Mouse (Mus musculus) CH12.LX (cell line): ENCODE results near the gene Atad1. TPM values are rescaled to one million over a fixed set of nuclear protein-coding genes. Genes with fewer than 3 reads are reported as not detected.

Experiments used
- DNase-seq: peaks from one replicate; pipeline ENCODE4 v3.0.0-alpha.2; 2013; ENCODE audit errors: extremely low read depth
- H3K27ac ChIP-seq: 2 replicates; pipeline ENCODE4 v1.5.1; 2012; ENCODE audit warnings: low read depth, mild to moderate bottlenecking, control low read depth, moderate library complexity; ENCODE audit not compliant: insufficient read depth
- H3K27me3 ChIP-seq: replicated peaks from 2 replicates; pipeline ENCODE3; 2012; ENCODE audit warnings: inconsistent platforms
- H3K36me3 ChIP-seq, 2 experiments: replicated peaks in 1 of 2; 2 replicates each; pipeline versions ENCODE3 to v1.6.1; 2012; ENCODE audit warnings: inconsistent platforms in 1 of 2, low read length in 1 of 2, mild to moderate bottlenecking in 1 of 2, mixed read lengths in 1 of 2, moderate library complexity in 1 of 2; ENCODE audit not compliant: control insufficient read depth in 1 of 2, insufficient read depth in 1 of 2
- H3K4me1 ChIP-seq, 2 experiments: 2 replicates each; pipeline ENCODE4 v1.6.1; 2012; ENCODE audit warnings: inconsistent platforms in 1 of 2, moderate library complexity in 1 of 2; ENCODE audit not compliant: insufficient read depth in 2 of 2, control insufficient read depth in 1 of 2
- H3K4me2 ChIP-seq: 2 replicates; pipeline ENCODE4 v1.6.1; 2012; ENCODE audit warnings: low read depth, mild to moderate bottlenecking, control low read depth; ENCODE audit not compliant: poor library complexity, insufficient read depth, severe bottlenecking
- H3K4me3 ChIP-seq, 3 experiments: fragments of 150-350 bp in 1 of 3; sonication (generic) in 1 of 3; replicated peaks in 1 of 3; 2 replicates each; pipeline versions ENCODE3 to v1.5.1; 2011 to 2012; ENCODE audit warnings: low read depth in 2 of 3, low read length in 2 of 3, mild to moderate bottlenecking in 2 of 3, moderate library complexity in 2 of 3, control low read depth in 1 of 3, improper control_type of control experiment in 1 of 3, inconsistent platforms in 1 of 3, mixed read lengths in 1 of 3; ENCODE audit not compliant: poor library complexity in 1 of 3
- H3K79me2 ChIP-seq: replicated peaks from 2 replicates; pipeline ENCODE4 v1.6.1; 2012; ENCODE audit warnings: mild to moderate bottlenecking, moderate library complexity; ENCODE audit not compliant: control insufficient read depth, poor library complexity, insufficient read depth, severe bottlenecking; ENCODE audit errors: extremely low read depth
- H3K9ac ChIP-seq: 2 replicates; pipeline ENCODE4 v1.6.1; 2012; ENCODE audit warnings: low read depth, mild to moderate bottlenecking, control low read depth, moderate library complexity; ENCODE audit not compliant: insufficient read depth
- H3K9me3 ChIP-seq: replicated peaks from 2 replicates; pipeline ENCODE3; 2012; ENCODE audit warnings: low read length, inconsistent platforms, mixed read lengths
- CTCF ChIP-seq, 2 experiments: IDR thresholded peaks in 1 of 2; conservative IDR thresholded peaks in 1 of 2; 2 replicates each; pipeline ENCODE4 v1.5.1; 2011 to 2012; ENCODE audit warnings: low read depth in 2 of 2, low read length in 2 of 2, improper control_type of control experiment in 1 of 2, inconsistent platforms in 1 of 2, mild to moderate bottlenecking in 1 of 2, moderate library complexity in 1 of 2
- E2F4 ChIP-seq: IDR thresholded peaks from 2 replicates; pipeline ENCODE4 v1.6.1; 2011; ENCODE audit warnings: low read depth, low read length, improper control_type of control experiment; ENCODE audit not compliant: insufficient replicate concordance
- ELF1 ChIP-seq: IDR thresholded peaks from 2 replicates; pipeline ENCODE4 v1.6.1; 2014; ENCODE audit warnings: low read depth, mild to moderate bottlenecking, inconsistent platforms, low read length, improper control_type of control experiment
- EP300 ChIP-seq: IDR thresholded peaks from 2 replicates; pipeline ENCODE4 v1.6.1; 2011; ENCODE audit warnings: low read length, improper control_type of control experiment
- IRF4 ChIP-seq: IDR thresholded peaks from 2 replicates; pipeline ENCODE4 v1.6.1; 2014; ENCODE audit warnings: low read depth, mild to moderate bottlenecking, inconsistent platforms, low read length, improper control_type of control experiment
- JUND ChIP-seq: conservative IDR thresholded peaks from 2 replicates; pipeline ENCODE4 v1.6.1; 2011; ENCODE audit warnings: low read depth, low read length, improper control_type of control experiment
- KAT2A ChIP-seq: IDR thresholded peaks from 2 replicates; pipeline ENCODE4 v1.6.1; 2012; ENCODE audit warnings: low read length, improper control_type of control experiment, inconsistent platforms; ENCODE audit not compliant: insufficient replicate concordance
- MAZ ChIP-seq: IDR thresholded peaks from 2 replicates; pipeline ENCODE4 v1.6.1; 2012; ENCODE audit warnings: low read depth, mild to moderate bottlenecking, inconsistent platforms, low read length, improper control_type of control experiment, moderate library complexity
- MXI1 ChIP-seq: IDR thresholded peaks from 2 replicates; pipeline ENCODE4 v1.6.1; 2011; ENCODE audit warnings: mild to moderate bottlenecking, low read depth, low read length, improper control_type of control experiment
- NELFE ChIP-seq: IDR thresholded peaks from 2 replicates; pipeline ENCODE4 v1.6.1; 2011; ENCODE audit warnings: low read depth, low read length, improper control_type of control experiment
- NRF1 ChIP-seq: IDR thresholded peaks from 2 replicates; pipeline ENCODE4 v1.6.1; 2014; ENCODE audit warnings: low read depth, mild to moderate bottlenecking, inconsistent platforms, low read length, improper control_type of control experiment, moderate library complexity
- PAX5 ChIP-seq: IDR thresholded peaks from 2 replicates; pipeline ENCODE4 v1.6.1; 2012; ENCODE audit warnings: low read length, inconsistent platforms, mixed read lengths
- POLR2AphosphoS2 ChIP-seq: IDR thresholded peaks from 2 replicates; pipeline ENCODE4 v1.6.1; 2011; ENCODE audit warnings: low read depth, low read length, improper control_type of control experiment
- RAD21 ChIP-seq: IDR thresholded peaks from 2 replicates; pipeline ENCODE4 v1.6.1; 2011; ENCODE audit warnings: low read depth, mild to moderate bottlenecking, low read length, improper control_type of control experiment, moderate library complexity
- RCOR1 ChIP-seq: conservative IDR thresholded peaks from 2 replicates; pipeline ENCODE4 v1.6.1; 2012; ENCODE audit warnings: low read depth, mild to moderate bottlenecking, inconsistent platforms, low read length, improper control_type of control experiment
- TBP ChIP-seq: conservative IDR thresholded peaks from 2 replicates; pipeline ENCODE4 v1.6.1; 2011; ENCODE audit warnings: low read depth, low read length, improper control_type of control experiment
- TCF12 ChIP-seq: IDR thresholded peaks from 2 replicates; pipeline ENCODE4 v1.6.1; 2014; ENCODE audit warnings: low read depth, mild to moderate bottlenecking, inconsistent platforms, low read length, improper control_type of control experiment
- UBTF ChIP-seq: IDR thresholded peaks from 2 replicates; pipeline ENCODE4 v1.6.1; 2012; ENCODE audit warnings: low read depth, mild to moderate bottlenecking, inconsistent platforms, low read length, improper control_type of control experiment, moderate library complexity
- USF1 ChIP-seq: IDR thresholded peaks from 2 replicates; pipeline ENCODE4 v1.6.1; 2014; ENCODE audit warnings: low read depth, mild to moderate bottlenecking, inconsistent platforms, low read length, improper control_type of control experiment
- USF2 ChIP-seq: conservative IDR thresholded peaks from 2 replicates; pipeline ENCODE4 v1.6.1; 2011; ENCODE audit warnings: low read depth, low read length, improper control_type of control experiment
- ZC3H11A ChIP-seq: IDR thresholded peaks from 2 replicates; pipeline ENCODE4 v1.6.1; 2012; ENCODE audit warnings: low read depth, mild to moderate bottlenecking, inconsistent platforms, low read length, improper control_type of control experiment
- ZNF384 ChIP-seq: IDR thresholded peaks from 2 replicates; pipeline ENCODE4 v1.6.1; 2012; ENCODE audit warnings: low read depth, low read length, improper control_type of control experiment, inconsistent platforms
- dilution Hi-C: fragments of 300-500 bp; cut with MboI; formaldehyde crosslinking; loops from 2 replicates; pipeline ENCODE4 v1.14.3; 2020; ENCODE audit warnings: low sequenced_read_pairs; ENCODE audit not compliant: extremely low pct_unique_long_range_greater_than_20kb, extremely low pct_ligation_motif_present
- in situ Hi-C: fragments of 300-500 bp; cut with MboI; formaldehyde crosslinking; loops from 3 replicates; pipeline ENCODE4 v1.14.3; 2019; ENCODE audit warnings: low sequenced_read_pairs, low pct_ligation_motif_present, low pct_unique_long_range_greater_than_20kb, mixed read lengths
- polyA plus RNA-seq: library from polyadenylated mRNA; unstranded; fragments of >175 nt; gene quantifications from 2 replicates; pipeline ENCODE4 v1.2.1, GENCODE M21; 2012; ENCODE audit warnings: low read depth; ENCODE audit not compliant: insufficient read length
- total RNA-seq, 2 experiments: library from RNA; depleted of rRNA; stranded (reverse); fragments of 300-350 nt in 1 of 2; fragments of >200 nt in 1 of 2; gene quantifications; 2 replicates each; pipeline ENCODE4 v1.2.3; 2012 to 2014

Gene Atad1
- total and polyA plus RNA-seq, 3 experiments, result 78.5 to 268 (median 103) TPM

DNA sequence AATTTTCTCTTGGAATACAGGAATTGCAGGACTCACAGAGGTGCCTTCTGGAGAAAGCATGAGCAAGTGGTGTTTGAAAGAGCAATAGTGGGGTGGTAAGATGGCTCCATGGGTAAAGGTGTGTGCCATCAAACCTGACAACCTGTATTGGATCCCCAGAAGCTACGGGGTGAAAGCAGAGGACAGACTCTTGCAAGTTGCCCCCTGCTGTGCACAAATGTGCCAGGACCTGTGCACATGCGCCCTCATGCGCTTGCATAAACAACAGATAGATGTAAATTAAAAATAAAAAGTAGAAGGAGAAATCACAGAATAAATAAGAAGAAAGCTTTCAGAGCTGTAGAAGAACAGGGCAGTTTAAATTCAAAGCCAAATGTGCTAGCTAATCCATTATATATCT, 13.8 kb upstream of the Atad1 start:
- dilution Hi-C loops, result no loop called here
- Histone ChIP-seq H3K4me2 (no peak overlapping the region), H3K9me3 (no peaks in the 10 kb centered on the region), H3K36me3 (no peaks in the 10 kb centered on the region), H3K4me3 (no peak overlapping the region), H3K27ac (no peak overlapping the region), H3K79me2 (peaks cover 8% of the 10 kb centered on the region), H3K4me1 (peaks cover 0 to 18% of the 10 kb centered on the region in 2 experiments; a peak in 2 of 4 replicates), H3K9ac (no peak overlapping the region), H3K27me3 (no peaks in the 10 kb centered on the region)
- TF ChIP-seq ZNF384, result no peak
- TF ChIP-seq TCF12, result no peak
- TF ChIP-seq MAZ, result no peak
- no peak for TF ChIP-seq UBTF
- TF ChIP-seq KAT2A, result no peak
- no peak for TF ChIP-seq USF1
- TF ChIP-seq CTCF (conservative IDR thresholded peaks at IDR 0.05 in 1 of 2, IDR thresholded peaks at IDR 0.05 in 1 of 2; ENCODE audit: low read depth in 2 of 2, low read length in 2 of 2), result no peak
- no peak for TF ChIP-seq NELFE
- in situ Hi-C loops, result loop anchor here (25.0 kb wide), 1 partner anchor 359 kb away; no protein-coding TSS in a partner anchor
- no peak for DNase-seq

GRCm38 (mm10) chr19:32752357-32752756, 12.8 kb upstream of the Atad1 start:
- dilution Hi-C loops, result no loop called here
- no peak overlapping the region for H3K4me3 ChIP-seq
- in situ Hi-C loops, result loop anchor here (25.0 kb wide), 1 partner anchor 360 kb away; no protein-coding TSS in a partner anchor
- TF ChIP-seq TBP, result no peak
- TF ChIP-seq NRF1, result no peak
- no peak for TF ChIP-seq PAX5
- TF ChIP-seq TCF12, result no peak
- TF ChIP-seq ELF1, result no peak
- TF ChIP-seq RCOR1, result no peak
- no peak for TF ChIP-seq ZNF384
- no peak for TF ChIP-seq MAZ
- no peak for TF ChIP-seq USF1
- TF ChIP-seq NELFE, result no peak
- TF ChIP-seq POLR2AphosphoS2, result no peak
- TF ChIP-seq USF2, result no peak
- no peak for TF ChIP-seq CTCF (conservative IDR thresholded peaks at IDR 0.05 in 1 of 2, IDR thresholded peaks at IDR 0.05 in 1 of 2; ENCODE audit: low read depth in 2 of 2, low read length in 2 of 2)
- no peak for TF ChIP-seq IRF4
- no peak for TF ChIP-seq E2F4
- no peak for TF ChIP-seq ZC3H11A
- TF ChIP-seq RAD21, result no peak
- TF ChIP-seq MXI1, result no peak
- no peak for TF ChIP-seq JUND
- no peak for TF ChIP-seq EP300
- TF ChIP-seq, all 38 proteins: peak for 0
- Histone ChIP-seq H3K27me3 (no peaks in the 10 kb centered on the region), H3K36me3 (no peaks in the 10 kb centered on the region), H3K4me1 (peaks cover 0 to 18% of the 10 kb centered on the region in 2 experiments; a peak in 2 of 4 replicates), H3K9me3 (no peaks in the 10 kb centered on the region), H3K9ac (no peak overlapping the region), H3K4me2 (no peak overlapping the region), H3K27ac (no peak overlapping the region), H3K79me2 (no peaks in the 10 kb centered on the region)
- DNase-seq, result no peak
